Mouse (Mus musculus) myocyte (in vitro differentiated cells): ENCODE results near the gene Castor2. TPM values are rescaled to one million over a fixed set of nuclear protein-coding genes. Genes with fewer than 3 reads are reported as not detected.

ENCODE experiments used
- H3K27me3 ChIP-seq: one replicate; pipeline ENCODE4 v1.6.1; 2011; ENCODE audit not compliant: control insufficient read depth, insufficient read depth, insufficient read length
- H3K36me3 ChIP-seq: one replicate; pipeline ENCODE4 v1.6.1; 2011; ENCODE audit not compliant: control insufficient read depth, insufficient read depth
- H3K4me2 ChIP-seq: one replicate; pipeline ENCODE4 v1.6.1; 2011; ENCODE audit warnings: low read depth, control low read depth
- H3K4me3 ChIP-seq: one replicate; pipeline ENCODE4 v1.5.1; 2011; ENCODE audit warnings: mild to moderate bottlenecking, control low read depth, moderate library complexity
- H3K79me2 ChIP-seq: one replicate; pipeline ENCODE4 v1.6.1; 2011; ENCODE audit not compliant: control insufficient read depth, insufficient read depth
- H3ac ChIP-seq: one replicate; pipeline ENCODE4 v1.6.1; 2011; ENCODE audit not compliant: control insufficient read depth, insufficient read length
- CEBPB ChIP-seq: IDR thresholded peaks from 2 replicates; pipeline ENCODE4 v1.6.1; 2011; ENCODE audit warnings: mild to moderate bottlenecking, moderate library complexity; ENCODE audit not compliant: poor library complexity, insufficient read depth, severe bottlenecking
- E2F4 ChIP-seq: IDR thresholded peaks from one replicate; pipeline ENCODE4 v1.6.1; 2011; ENCODE audit warnings: mild to moderate bottlenecking, control low read depth, moderate library complexity; ENCODE audit not compliant: insufficient read depth
- MAX ChIP-seq: IDR thresholded peaks from one replicate; pipeline ENCODE4 v1.6.1; 2011; ENCODE audit warnings: low read depth, mild to moderate bottlenecking, control low read depth
- MYOD1 ChIP-seq, 3 experiments: IDR thresholded peaks; one replicate each; pipeline ENCODE4 v1.6.1; 2011; ENCODE audit warnings: control low read depth in 2 of 3, low read depth in 2 of 3, mild to moderate bottlenecking in 2 of 3, moderate library complexity in 1 of 3; ENCODE audit not compliant: insufficient read length in 2 of 3, control insufficient read depth in 1 of 3
- MYOG ChIP-seq, 3 experiments: IDR thresholded peaks; one replicate each; pipeline ENCODE4 v1.6.1; 2011; ENCODE audit warnings: control low read depth in 2 of 3, low read depth in 2 of 3, mild to moderate bottlenecking in 2 of 3; ENCODE audit not compliant: insufficient read length in 2 of 3, control insufficient read depth in 1 of 3, insufficient read depth in 1 of 3
- POLR2A ChIP-seq: IDR thresholded peaks from one replicate; pipeline ENCODE4 v1.6.1; 2011; ENCODE audit warnings: low read depth, mild to moderate bottlenecking, control low read depth, moderate library complexity; ENCODE audit not compliant: insufficient read length
- POLR2AphosphoS2 ChIP-seq: IDR thresholded peaks from one replicate; pipeline ENCODE4 v1.6.1; 2011; ENCODE audit warnings: low read depth, control low read depth; ENCODE audit not compliant: insufficient read length
- REST ChIP-seq: IDR thresholded peaks from one replicate; pipeline ENCODE4 v1.6.1; 2011; ENCODE audit warnings: mild to moderate bottlenecking, control low read depth, moderate library complexity; ENCODE audit not compliant: insufficient read depth, insufficient read length
- SRF ChIP-seq: IDR thresholded peaks from one replicate; pipeline ENCODE4 v1.6.1; 2011; ENCODE audit warnings: low read depth; ENCODE audit not compliant: control insufficient read depth, insufficient read length
- TCF12 ChIP-seq: IDR thresholded peaks from one replicate; pipeline ENCODE4 v1.6.1; 2011; ENCODE audit warnings: mild to moderate bottlenecking, control low read depth; ENCODE audit not compliant: poor library complexity, insufficient read depth, severe bottlenecking
- TCF3 ChIP-seq: IDR thresholded peaks from one replicate; pipeline ENCODE4 v1.6.1; 2011; ENCODE audit warnings: low read depth, control low read depth; ENCODE audit not compliant: insufficient read length
- USF1 ChIP-seq: IDR thresholded peaks from one replicate; pipeline ENCODE4 v1.6.1; 2011; ENCODE audit warnings: low read depth, mild to moderate bottlenecking, control low read depth, moderate library complexity
- polyA plus RNA-seq: library from polyadenylated mRNA; unstranded; fragments of >200 nt; fragmentation: generic; extraction: Trizol; gene quantifications from one replicate; pipeline ENCODE4 v1.2.1, GENCODE M21; 2012; ENCODE audit warnings: missing spikeins

The Castor2 gene
- polyA plus RNA-seq, 1 experiment, result 7.3 TPM

- Histone ChIP-seq H3K4me2 (no peak overlapping the region), H3K27me3 (no peaks in the 10 kb centered on the region), H3ac (no peak overlapping the region), H3K36me3 (no peaks in the 10 kb centered on the region), H3K79me2 (no peaks in the 10 kb centered on the region), H3K4me3 (no peak overlapping the region)
- TF ChIP-seq TCF12, result no peak
- no peak for TF ChIP-seq MYOG (IDR thresholded peaks at IDR 0.05; ENCODE audit: control insufficient read depth in 1 of 3, insufficient read depth in 1 of 3, insufficient read length in 2 of 3, low read depth in 2 of 3)
- TF ChIP-seq E2F4, result no peak
- no peak for TF ChIP-seq POLR2AphosphoS2
- no peak for TF ChIP-seq TCF3
- no peak for TF ChIP-seq REST
- TF ChIP-seq MAX, result no peak
- TF ChIP-seq USF1, result no peak
- no peak for TF ChIP-seq POLR2A
- TF ChIP-seq CEBPB, result no peak
Measured at GRCm38 (mm10) chr5:134076175-134076574, 23.3 kb upstream of the Castor2 start.

GRCm38 (mm10) chr5:134080685-134081548, 18.6 kb upstream of the Castor2 start:
- TF ChIP-seq MYOD1 (IDR thresholded peaks at IDR 0.05; ENCODE audit: control insufficient read depth in 1 of 3, insufficient read length in 2 of 3, low read depth in 2 of 3), result peak; percentile 26 to 59 (median 33)
- TF ChIP-seq SRF, result no peak
- no peak overlapping the region for H3ac ChIP-seq

GRCm38 (mm10) chr5:134085227-134085626, 14.3 kb upstream of the Castor2 start:
- H3K79me2 ChIP-seq, result no peaks in the 10 kb centered on the region
- no peaks in the 10 kb centered on the region for H3K36me3 ChIP-seq
- no peak overlapping the region for H3ac ChIP-seq
- no peak overlapping the region for H3K4me3 ChIP-seq
- no peak overlapping the region for H3K4me2 ChIP-seq
- TF ChIP-seq E2F4, result no peak
- no peak for TF ChIP-seq SRF
- TF ChIP-seq MYOG (IDR thresholded peaks at IDR 0.05; ENCODE audit: control insufficient read depth in 1 of 3, insufficient read depth in 1 of 3, insufficient read length in 2 of 3, low read depth in 2 of 3), result no peak
- TF ChIP-seq CEBPB, result no peak
- no peak for TF ChIP-seq TCF12
- TF ChIP-seq MAX, result no peak
- no peak for TF ChIP-seq TCF3
- TF ChIP-seq POLR2AphosphoS2, result no peak
- TF ChIP-seq REST, result no peak
- no peak for TF ChIP-seq POLR2A
- no peak for TF ChIP-seq MYOD1 (IDR thresholded peaks at IDR 0.05; ENCODE audit: control insufficient read depth in 1 of 3, insufficient read length in 2 of 3, low read depth in 2 of 3)
- no peak for TF ChIP-seq USF1
- H3K27me3 ChIP-seq, result peaks cover 4% of the 10 kb centered on the region

More at GRCm38 (mm10) chr5:134080685-134081548, 18.6 kb upstream of the Castor2 start:
- Histone ChIP-seq H3K27me3 (peaks cover 4% of the 10 kb centered on the region), H3K4me2 (peak overlapping the region; percentile 45), H3K36me3 (no peaks in the 10 kb centered on the region), H3K79me2 (no peaks in the 10 kb centered on the region), H3K4me3 (no peak overlapping the region)

- H3K79me2 ChIP-seq, result no peaks in the 10 kb centered on the region
- H3K4me2 ChIP-seq, result no peak overlapping the region
- H3K4me3 ChIP-seq, result no peak overlapping the region
- TF ChIP-seq E2F4 (no peak), USF1 (no peak), SRF (no peak), TCF3 (no peak), TCF12 (no peak), POLR2A (no peak), MYOD1 (IDR thresholded peaks at IDR 0.05; ENCODE audit: control insufficient read depth in 1 of 3, insufficient read length in 2 of 3, low read depth in 2 of 3) (no peak), REST (no peak), POLR2AphosphoS2 (no peak)
- no peaks in the 10 kb centered on the region for H3K36me3 ChIP-seq
- peaks cover 4% of the 10 kb centered on the region for H3K27me3 ChIP-seq
- H3ac ChIP-seq, result no peak overlapping the region
Measured at GRCm38 (mm10) chr5:134085887-134086639, 13.4 kb upstream of the Castor2 start.

GRCm38 (mm10) chr5:134087211-134087610, 12.3 kb upstream of the Castor2 start:
- Histone ChIP-seq H3K27me3 (peaks cover 4% of the 10 kb centered on the region), H3K79me2 (no peaks in the 10 kb centered on the region), H3K4me2 (no peak overlapping the region), H3K4me3 (no peak overlapping the region), H3ac (no peak overlapping the region), H3K36me3 (no peaks in the 10 kb centered on the region)
- TF ChIP-seq MYOD1 (IDR thresholded peaks at IDR 0.05; ENCODE audit: control insufficient read depth in 1 of 3, insufficient read length in 2 of 3, low read depth in 2 of 3), result no peak
- no peak for TF ChIP-seq TCF3
- TF ChIP-seq MAX, result no peak
- no peak for TF ChIP-seq REST
- TF ChIP-seq E2F4, result no peak
- TF ChIP-seq SRF, result no peak
- no peak for TF ChIP-seq CEBPB
- TF ChIP-seq MYOG (IDR thresholded peaks at IDR 0.05; ENCODE audit: control insufficient read depth in 1 of 3, insufficient read depth in 1 of 3, insufficient read length in 2 of 3, low read depth in 2 of 3), result no peak
